Mouse (Mus musculus) skeletal muscle tissue, adult 2 months (tissue): ENCODE data around the gene Tcea2.

Source experiments
- DNase-seq: peaks from one replicate; pipeline ENCODE4 v3.0.0-alpha.2; 2012; ENCODE audit warnings: low read depth, low spot score

Gene Tcea2

GRCm38 (mm10) chr2:181679951-181680715, at the start of gene Tcea2:
Gene Tcea2 (plus strand): TSS chr2:181680310.
- DNase-seq, result peak; percentile 64

GRCm38 (mm10) chr2:181632624-181633023, 47.5 kb upstream of the Tcea2 start:
- no peak for DNase-seq

- no peak for DNase-seq
These were observed 44.2 kb upstream of the Tcea2 start for GRCm38 (mm10) chr2:181635865-181636264.

GRCm38 (mm10) chr2:181644361-181644760, 35.7 kb upstream of the Tcea2 start:
- DNase-seq, result no peak

GRCm38 (mm10) chr2:181645666-181646065, 34.4 kb upstream of the Tcea2 start:
- no peak for DNase-seq

- no peak for DNase-seq
These were observed 33.3 kb upstream of the Tcea2 start for GRCm38 (mm10) chr2:181646626-181647472.

GRCm38 (mm10) chr2:181648926-181649325, 31.2 kb upstream of the Tcea2 start:
- no peak for DNase-seq

- no peak for DNase-seq
These were observed 27.0 kb upstream of the Tcea2 start for GRCm38 (mm10) chr2:181653065-181653464.

- DNase-seq, result no peak
These were observed 26.6 kb upstream of the Tcea2 start for GRCm38 (mm10) chr2:181653523-181653922.

GRCm38 (mm10) chr2:181656734-181657133, 23.4 kb upstream of the Tcea2 start, which contains the start of gene Gm29797:
Gene Gm29797 (plus strand): TSS chr2:181657034.
- DNase-seq, result no peak

- no peak for DNase-seq
These were observed 22.7 kb upstream of the Tcea2 start for GRCm38 (mm10) chr2:181657441-181657840.

- DNase-seq, result no peak
These were observed 21.6 kb upstream of the Tcea2 start for GRCm38 (mm10) chr2:181658528-181658927.

GRCm38 (mm10) chr2:181658930-181659555, 21.1 kb upstream of the Tcea2 start:
- DNase-seq, result no peak

- DNase-seq, result peak; percentile 58
These were observed 20.5 kb upstream of the Tcea2 start for GRCm38 (mm10) chr2:181659609-181660055.

- DNase-seq, result no peak
These were observed 17.4 kb upstream of the Tcea2 start for GRCm38 (mm10) chr2:181662620-181663297.

GRCm38 (mm10) chr2:181663298-181663630, 16.8 kb upstream of the Tcea2 start:
- DNase-seq, result no peak

GRCm38 (mm10) chr2:181670285-181670912, 9.7 kb upstream of the Tcea2 start:
- no peak for DNase-seq

GRCm38 (mm10) chr2:181670913-181671311, 9.2 kb upstream of the Tcea2 start:
- no peak for DNase-seq

- peak; percentile 25 for DNase-seq
These were observed 8.8 kb upstream of the Tcea2 start, which contains the start of gene Sox18 for GRCm38 (mm10) chr2:181671326-181671725. Gene Sox18 (minus strand): TSS chr2:181671640.

GRCm38 (mm10) chr2:181671984-181672383, 8.1 kb upstream of the Tcea2 start:
- DNase-seq, result no peak

GRCm38 (mm10) chr2:181673501-181673900, 6.6 kb upstream of the Tcea2 start:
- DNase-seq, result no peak
